Mouse (Mus musculus): ENCODE results near the gene Setd1b.

GRCm38 (mm10) chr5:123162942-123163341, 20.9 kb downstream of the Setd1b start:
- no peak for TF ChIP-seq CTCF (IDR thresholded peaks at IDR 0.05; ENCODE audit: low read depth, low read length)
- TF ChIP-seq POLR2A (IDR thresholded peaks at IDR 0.05; ENCODE audit: borderline replicate concordance, low read depth, low read length) = no peak
